Mouse (Mus musculus): Measurements from ENCODE around the gene Efnb3. TPM values are rescaled to one million over a fixed set of nuclear protein-coding genes. Genes with fewer than 3 reads are reported as not detected.

The Efnb3 gene
- polyA plus RNA-seq, 1 experiment from 2014 or later, result 14.4 TPM

DNA sequence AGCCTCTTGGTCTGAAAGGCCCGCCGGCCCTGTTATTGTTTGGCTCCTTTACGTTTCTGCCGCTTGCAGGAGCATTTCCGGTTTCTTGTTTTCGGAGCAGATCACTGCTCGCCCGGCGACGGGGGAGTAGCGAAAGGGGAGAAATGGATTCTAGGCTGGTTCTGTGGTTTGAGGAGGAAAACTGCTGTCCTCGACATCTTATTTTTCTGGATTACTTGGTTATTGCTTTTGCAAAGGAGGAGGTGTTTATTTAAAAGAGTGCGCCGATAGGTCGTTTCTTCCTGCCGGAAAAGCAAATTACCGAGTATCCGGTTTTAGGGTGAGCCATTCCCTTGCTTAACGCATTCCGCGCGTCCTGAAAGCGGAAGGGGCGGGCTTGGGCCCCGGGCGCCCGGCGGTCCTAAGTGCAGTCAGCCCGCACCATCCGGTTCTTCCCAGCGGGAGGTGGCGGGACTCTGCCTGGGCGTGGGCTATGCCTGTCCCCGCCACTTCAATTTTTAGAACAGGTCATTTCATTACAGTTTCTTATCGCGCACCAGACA lies 21.2 kb upstream of the Efnb3 start:
- ATAC-seq (ENCODE audit: insufficient number of reproducible peaks, low FRiP score, low TSS enrichment, low read depth), result peak; percentile 78
- DNase-seq (ENCODE audit: low spot score), result peak; percentile 92
- WGBS, result under 1% methylated on average over 36 of the region's 36 CpGs
- no peaks in the 10 kb centered on the region; the same call in 1 of the 2 replicates for H3K36me3 ChIP-seq (ENCODE audit: control insufficient read depth, insufficient read depth, low read length)
- peak overlapping the region; percentile 85 for H3K9ac ChIP-seq (ENCODE audit: low read length)
- peaks cover 16% of the 10 kb centered on the region for H3K4me1 ChIP-seq (ENCODE audit: control insufficient read depth, insufficient read depth, low read length)
- H3K4me3 ChIP-seq (ENCODE audit: low read depth, low read length), result peak overlapping the region; percentile 84
- peak overlapping the region; percentile 61 for H3K4me2 ChIP-seq (ENCODE audit: low read depth, severe bottlenecking)
- H3K9me3 ChIP-seq (ENCODE audit: control insufficient read depth, low read length), result no peaks in the 10 kb centered on the region
- H3K27ac ChIP-seq (replicated peaks; ENCODE audit: low read depth, low read length), result peak overlapping the region; percentile 87
- no peaks in the 10 kb centered on the region for H3K27me3 ChIP-seq (ENCODE audit: control insufficient read depth, insufficient read depth, low read length)

DNA sequence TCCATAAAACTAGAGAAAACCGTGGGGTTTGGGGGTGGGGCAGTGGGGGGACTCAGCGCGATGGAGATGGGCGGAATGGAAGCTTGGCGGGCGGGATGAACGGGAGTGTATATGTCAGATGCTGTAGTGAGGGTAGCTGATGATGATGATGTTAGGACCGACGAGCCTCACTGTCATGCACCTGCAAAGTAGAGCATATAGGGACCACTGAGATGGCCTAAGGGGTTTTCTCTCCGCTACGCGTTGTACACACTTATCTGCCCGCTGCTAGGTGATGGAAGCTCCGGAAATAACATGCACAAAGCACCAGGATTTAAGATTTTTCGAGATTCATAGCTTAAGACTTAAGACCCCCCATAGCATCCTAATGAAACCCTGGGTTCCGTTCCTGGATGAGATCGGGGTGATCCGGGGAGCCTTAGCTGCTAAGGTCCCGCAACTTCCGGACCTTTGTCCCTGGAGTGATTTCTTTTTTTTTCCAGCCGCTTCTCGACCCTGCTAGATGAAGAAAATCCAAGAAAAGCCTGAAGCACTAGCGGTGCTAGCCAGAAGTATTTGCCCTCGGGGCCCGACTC lies 20.7 kb upstream of the Efnb3 start:
- no peak for ATAC-seq (ENCODE audit: insufficient number of reproducible peaks, low FRiP score, low TSS enrichment, low read depth)
- H3K4me2 ChIP-seq (ENCODE audit: low read depth, severe bottlenecking), result peak overlapping the region; percentile 50
- H3K27me3 ChIP-seq (ENCODE audit: control insufficient read depth, insufficient read depth, low read length), result no peaks in the 10 kb centered on the region
- H3K9ac ChIP-seq (ENCODE audit: low read length), result peak overlapping the region; percentile 85
- under 1% methylated on average over 25 of the region's 25 CpGs for WGBS
- DNase-seq (ENCODE audit: low spot score), result no peak
- H3K4me3 ChIP-seq (ENCODE audit: low read depth, low read length), result peak overlapping the region; percentile 84
- peaks cover 16% of the 10 kb centered on the region for H3K4me1 ChIP-seq (ENCODE audit: control insufficient read depth, insufficient read depth, low read length)
- H3K9me3 ChIP-seq (ENCODE audit: control insufficient read depth, low read length), result no peaks in the 10 kb centered on the region
- H3K27ac ChIP-seq (replicated peaks; ENCODE audit: low read depth, low read length), result peak overlapping the region; percentile 87
- H3K36me3 ChIP-seq (ENCODE audit: control insufficient read depth, insufficient read depth, low read length), result no peaks in the 10 kb centered on the region; the same call in 1 of the 2 replicates

DNA sequence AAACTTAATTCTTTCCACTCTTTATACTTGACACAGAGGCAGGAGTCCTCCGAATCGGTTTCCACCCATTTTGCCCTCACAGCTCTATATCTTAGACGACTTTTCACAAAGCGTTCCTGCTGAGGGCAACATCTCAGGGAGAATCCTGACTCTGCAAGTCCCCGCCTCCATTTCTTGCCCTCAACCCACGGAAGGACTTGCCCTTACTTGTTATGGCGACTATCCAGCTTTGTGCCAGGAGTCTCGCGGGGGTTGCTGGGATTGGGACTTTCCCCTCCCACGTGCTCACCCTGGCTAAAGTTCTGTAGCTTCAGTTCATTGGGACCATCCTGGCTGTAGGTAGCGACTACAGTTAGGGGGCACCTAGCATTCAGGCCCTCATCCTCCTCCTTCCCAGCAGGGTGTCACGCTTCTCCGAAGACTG lies 20.1 kb upstream of the Efnb3 start, which contains the start of the genes Wrap53 and Trp53:
Wrap53 (minus strand) TSS at position 165 of the 424 bp plus-strand sequence.
Trp53 (plus strand) TSS at position 269 of the 424 bp plus-strand sequence.
- peak within 1 kb of the TSS; percentile 85 for H3K9ac ChIP-seq (ENCODE audit: low read length)
- H3K36me3 ChIP-seq (ENCODE audit: control insufficient read depth, insufficient read depth, low read length), result no peaks in the 10 kb centered on the region; the same call in 1 of the 2 replicates
- under 1% methylated on average over 13 of the region's 13 CpGs for WGBS
- H3K9me3 ChIP-seq (ENCODE audit: control insufficient read depth, low read length), result no peaks in the 10 kb centered on the region
- peak within 1 kb of the TSS; percentile 87 for H3K27ac ChIP-seq (replicated peaks; ENCODE audit: low read depth, low read length)
- peaks cover 16% of the 10 kb centered on the region for H3K4me1 ChIP-seq (ENCODE audit: control insufficient read depth, insufficient read depth, low read length)
- DNase-seq (ENCODE audit: low spot score), result peak; percentile 91
- H3K27me3 ChIP-seq (ENCODE audit: control insufficient read depth, insufficient read depth, low read length), result no peaks in the 10 kb centered on the region
- H3K4me2 ChIP-seq (ENCODE audit: low read depth, severe bottlenecking), result peak within 1 kb of the TSS; percentile 66
- peak; percentile 48; the same call in 1 of the 2 replicates for ATAC-seq (ENCODE audit: insufficient number of reproducible peaks, low FRiP score, low TSS enrichment, low read depth)
- H3K4me3 ChIP-seq (ENCODE audit: low read depth, low read length), result peak within 1 kb of the TSS; percentile 84

DNA sequence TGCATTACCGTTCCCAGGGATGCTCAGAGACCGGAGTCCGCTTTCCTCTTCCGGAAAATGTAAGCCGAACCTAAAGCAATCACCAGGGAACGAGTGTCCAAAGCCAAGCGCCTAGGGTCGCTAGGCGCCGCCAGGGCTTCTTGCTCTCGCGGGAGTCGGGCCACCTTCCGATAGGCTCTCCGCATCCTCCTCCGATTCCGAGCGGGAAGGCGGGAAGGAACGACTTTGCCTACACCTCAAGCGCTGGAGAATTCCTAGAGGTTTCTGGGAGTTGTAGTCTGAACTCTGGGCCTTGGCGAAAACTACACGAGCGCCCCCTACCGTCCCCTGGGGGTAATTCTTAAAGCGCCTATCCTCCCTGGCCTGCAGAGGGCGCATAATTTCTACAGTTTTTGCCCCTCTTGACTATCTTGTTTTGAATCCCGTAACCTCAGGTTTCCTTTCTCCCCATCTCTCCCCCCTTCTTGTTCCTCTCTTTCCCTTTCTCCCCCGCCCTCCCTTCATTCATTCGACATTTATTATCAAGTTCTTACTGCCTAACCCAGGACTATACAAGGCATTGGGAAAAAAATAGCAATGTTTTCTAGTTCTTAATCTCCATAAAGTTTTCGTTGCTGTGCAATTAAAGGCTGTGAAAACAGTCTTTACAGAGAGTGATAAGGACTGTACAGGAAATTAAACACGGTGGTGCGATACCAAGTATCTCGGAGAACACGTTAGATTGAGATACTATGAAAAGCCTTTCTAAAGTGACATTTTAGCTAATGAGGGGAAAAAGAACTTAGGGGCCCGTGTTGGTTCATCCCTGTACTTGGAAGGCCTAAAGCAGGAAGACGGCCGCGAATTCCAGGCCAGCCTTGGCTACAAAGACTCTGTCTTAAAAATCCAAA lies 19.4 kb upstream of the Efnb3 start:
- Histone ChIP-seq H3K9me3 (ENCODE audit: control insufficient read depth, low read length) (no peaks in the 10 kb centered on the region), H3K27ac (replicated peaks; ENCODE audit: low read depth, low read length) (peak overlapping the region; percentile 87), H3K9ac (ENCODE audit: low read length) (peak overlapping the region; percentile 85), H3K4me1 (ENCODE audit: control insufficient read depth, insufficient read depth, low read length) (peaks cover 16% of the 10 kb centered on the region), H3K36me3 (ENCODE audit: control insufficient read depth, insufficient read depth, low read length) (peaks cover 2% of the 10 kb centered on the region; the same call in 1 of the 2 replicates), H3K27me3 (ENCODE audit: control insufficient read depth, insufficient read depth, low read length) (no peaks in the 10 kb centered on the region), H3K4me2 (ENCODE audit: low read depth, severe bottlenecking) (peak overlapping the region; percentile 66), H3K4me3 (ENCODE audit: low read depth, low read length) (peak overlapping the region; percentile 84)
- WGBS, result 4% methylated on average over 39 of the region's 39 CpGs
- DNase-seq (ENCODE audit: low spot score) (peak; percentile 99), ATAC-seq (ENCODE audit: insufficient number of reproducible peaks, low FRiP score, low TSS enrichment, low read depth) (peak; percentile 84)

DNA sequence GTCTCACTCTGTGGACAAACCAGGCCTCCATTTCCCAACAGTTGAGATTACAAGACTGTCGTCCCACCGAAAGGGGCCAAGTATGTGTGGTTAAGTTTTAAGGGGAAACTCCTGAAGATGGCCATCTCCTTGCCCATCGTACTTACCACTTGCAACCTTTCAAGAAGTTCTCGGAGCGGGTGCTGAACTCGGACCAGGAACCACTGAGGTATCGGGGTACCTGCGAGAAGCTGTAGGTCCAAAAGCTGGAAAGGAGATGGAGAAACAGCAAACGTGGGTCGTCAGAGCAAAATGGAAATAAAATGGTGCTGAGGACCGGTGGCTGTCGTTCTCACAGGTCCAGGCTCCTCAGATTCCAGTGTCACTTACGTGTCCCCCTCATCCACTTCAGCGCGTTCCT lies 18.3 kb upstream of the Efnb3 start:
- no peak overlapping the region for H3K27ac ChIP-seq (replicated peaks; ENCODE audit: low read depth, low read length)
- no peak for ATAC-seq (ENCODE audit: insufficient number of reproducible peaks, low FRiP score, low TSS enrichment, low read depth)
- no peaks in the 10 kb centered on the region for H3K9me3 ChIP-seq (ENCODE audit: control insufficient read depth, low read length)
- H3K4me1 ChIP-seq (ENCODE audit: control insufficient read depth, insufficient read depth, low read length), result peaks cover 16% of the 10 kb centered on the region
- no peaks in the 10 kb centered on the region for H3K27me3 ChIP-seq (ENCODE audit: control insufficient read depth, insufficient read depth, low read length)
- H3K9ac ChIP-seq (ENCODE audit: low read length), result peak overlapping the region; percentile 81
- H3K4me2 ChIP-seq (ENCODE audit: low read depth, severe bottlenecking), result peak overlapping the region; percentile 66
- WGBS, result 14% methylated on average over 15 of the region's 15 CpGs
- peaks cover 2% of the 10 kb centered on the region; the same call in 1 of the 2 replicates for H3K36me3 ChIP-seq (ENCODE audit: control insufficient read depth, insufficient read depth, low read length)
- DNase-seq (ENCODE audit: low spot score), result no peak
- H3K4me3 ChIP-seq (ENCODE audit: low read depth, low read length), result peak overlapping the region; percentile 84

DNA sequence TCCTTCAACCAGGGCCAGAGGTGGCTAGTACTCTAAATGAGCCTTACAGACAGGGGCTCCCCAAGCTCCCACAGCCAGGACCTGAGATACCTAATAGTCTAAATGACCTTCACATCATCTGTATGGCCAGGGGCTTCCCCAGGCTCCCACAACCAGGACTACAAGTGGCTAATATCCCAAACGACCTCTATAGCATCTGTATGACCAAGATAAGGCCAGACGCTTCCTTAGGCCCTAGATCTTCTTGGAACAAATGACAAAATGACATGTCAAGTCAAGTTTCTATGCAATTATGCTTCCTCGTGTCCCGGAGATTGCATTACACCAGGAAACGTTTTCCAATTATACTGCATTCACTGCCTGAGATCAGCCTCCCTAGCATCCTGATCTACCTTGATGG lies 16.3 kb upstream of the Efnb3 start:
- peaks cover 4% of the 10 kb centered on the region; the same call in 1 of the 2 replicates for H3K36me3 ChIP-seq (ENCODE audit: control insufficient read depth, insufficient read depth, low read length)
- WGBS, result 75% methylated on average over 5 of the region's 5 CpGs

DNA sequence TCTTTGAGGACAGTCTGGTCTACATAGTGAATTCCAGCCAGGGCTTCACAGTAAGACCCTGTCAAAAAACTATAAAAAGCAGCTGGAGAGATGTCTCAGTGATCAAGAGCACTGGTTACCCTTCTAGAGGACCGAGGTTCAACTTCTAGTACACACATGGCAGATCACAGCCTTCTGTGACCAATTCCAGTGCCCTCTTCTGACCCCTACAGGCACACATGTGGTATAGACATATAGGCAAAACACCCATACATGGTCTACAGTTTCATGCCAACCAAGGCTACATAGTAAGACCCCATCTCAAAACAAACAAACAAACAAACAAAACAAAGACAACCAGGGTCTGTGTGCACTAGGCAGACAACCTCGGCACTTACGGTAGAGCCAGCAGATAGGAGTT lies 15.2 kb upstream of the Efnb3 start:
- DNase-seq (ENCODE audit: low spot score) (peak; percentile 54), ATAC-seq (ENCODE audit: insufficient number of reproducible peaks, low FRiP score, low TSS enrichment, low read depth) (no peak)
- no peak overlapping the region for H3K4me3 ChIP-seq (ENCODE audit: low read depth, low read length)
- peaks cover 11% of the 10 kb centered on the region for H3K4me1 ChIP-seq (ENCODE audit: control insufficient read depth, insufficient read depth, low read length)
- H3K27me3 ChIP-seq (ENCODE audit: control insufficient read depth, insufficient read depth, low read length), result no peaks in the 10 kb centered on the region
- H3K9me3 ChIP-seq (ENCODE audit: control insufficient read depth, low read length), result no peaks in the 10 kb centered on the region
- no peak overlapping the region for H3K27ac ChIP-seq (replicated peaks; ENCODE audit: low read depth, low read length)
- H3K36me3 ChIP-seq (ENCODE audit: control insufficient read depth, insufficient read depth, low read length), result peaks cover 6% of the 10 kb centered on the region; the same call in 1 of the 2 replicates
- H3K9ac ChIP-seq (ENCODE audit: low read length), result no peak overlapping the region
- no peak overlapping the region for H3K4me2 ChIP-seq (ENCODE audit: low read depth, severe bottlenecking)
- WGBS, result 65% methylated on average over 3 of the region's 3 CpGs

More for the DNA sequence above, 16.3 kb upstream of the Efnb3 start:
- Histone ChIP-seq H3K4me2 (ENCODE audit: low read depth, severe bottlenecking) (no peak overlapping the region), H3K9ac (ENCODE audit: low read length) (no peak overlapping the region), H3K9me3 (ENCODE audit: control insufficient read depth, low read length) (no peaks in the 10 kb centered on the region), H3K4me1 (ENCODE audit: control insufficient read depth, insufficient read depth, low read length) (peaks cover 11% of the 10 kb centered on the region), H3K27ac (replicated peaks; ENCODE audit: low read depth, low read length) (no peak overlapping the region), H3K4me3 (ENCODE audit: low read depth, low read length) (no peak overlapping the region), H3K27me3 (ENCODE audit: control insufficient read depth, insufficient read depth, low read length) (no peaks in the 10 kb centered on the region)
- no peak for DNase-seq (ENCODE audit: low spot score)
- no peak for ATAC-seq (ENCODE audit: insufficient number of reproducible peaks, low FRiP score, low TSS enrichment, low read depth)

DNA sequence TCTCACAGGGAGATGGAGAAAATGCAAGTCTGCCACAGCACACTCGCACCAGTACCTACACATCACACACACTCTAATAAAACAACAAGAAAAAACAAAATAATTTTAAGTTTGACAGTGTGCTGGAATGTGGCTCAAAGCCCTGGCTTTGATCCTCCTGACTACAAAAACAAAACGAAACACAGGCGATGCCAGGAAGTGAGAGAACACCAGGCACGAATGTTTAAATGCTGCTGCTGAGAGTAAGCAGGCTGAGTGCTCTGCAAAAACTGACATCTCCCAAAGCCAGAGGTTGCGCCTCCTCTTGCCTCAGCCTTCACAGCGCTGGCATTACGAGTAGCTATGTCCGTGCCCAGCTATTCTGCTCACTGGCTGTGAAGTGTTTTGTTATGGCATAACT lies 5.1 kb upstream of the Efnb3 start:
- H3K36me3 ChIP-seq (ENCODE audit: control insufficient read depth, insufficient read depth, low read length), result peaks cover 10% of the 10 kb centered on the region; the same call in 1 of the 2 replicates
- 55% methylated on average over 8 of the region's 8 CpGs for WGBS
- ATAC-seq (ENCODE audit: insufficient number of reproducible peaks, low FRiP score, low TSS enrichment, low read depth) (no peak), DNase-seq (ENCODE audit: low spot score) (no peak)
- H3K4me2 ChIP-seq (ENCODE audit: low read depth, severe bottlenecking), result no peak overlapping the region
- no peaks in the 10 kb centered on the region for H3K27me3 ChIP-seq (ENCODE audit: control insufficient read depth, insufficient read depth, low read length)
- H3K9ac ChIP-seq (ENCODE audit: low read length), result no peak overlapping the region
- H3K4me1 ChIP-seq (ENCODE audit: control insufficient read depth, insufficient read depth, low read length), result peaks cover 35% of the 10 kb centered on the region
- no peak overlapping the region for H3K4me3 ChIP-seq (ENCODE audit: low read depth, low read length)
- H3K9me3 ChIP-seq (ENCODE audit: control insufficient read depth, low read length), result no peaks in the 10 kb centered on the region
- H3K27ac ChIP-seq (replicated peaks; ENCODE audit: low read depth, low read length), result no peak overlapping the region
